Mouse (Mus musculus): ENCODE results near the gene Phf23.

GRCm38 (mm10) chr11:69992396-69992795 lies 3.2 kb upstream of the Phf23 start:
- TF ChIP-seq CTCF (IDR thresholded peaks at IDR 0.05; ENCODE audit: low read depth) = no peak
- no peak for TF ChIP-seq EP300 (IDR thresholded peaks at IDR 0.05; ENCODE audit: low read depth)

Measured in heart, postnatal 0 days (tissue).